Mouse (Mus musculus): ENCODE results near the gene Mob1b.

GRCm38 (mm10) chr5:88765587-88765986 lies 44.9 kb downstream of the Mob1b start:
- TF ChIP-seq CTCF (IDR thresholded peaks at IDR 0.05; ENCODE audit: low read depth, low read length), result no peak
- TF ChIP-seq POLR2A (IDR thresholded peaks at IDR 0.05; ENCODE audit: insufficient read depth, low read length), result no peak
